Mouse (Mus musculus): ENCODE measurements at regions not wholly inside any gene's neighbourhood (a gene's known extent, or its start where the extent isn't known, plus 50 kb on each side); places are given as distances from the start of the nearest gene placed in this dataset.

DNA sequence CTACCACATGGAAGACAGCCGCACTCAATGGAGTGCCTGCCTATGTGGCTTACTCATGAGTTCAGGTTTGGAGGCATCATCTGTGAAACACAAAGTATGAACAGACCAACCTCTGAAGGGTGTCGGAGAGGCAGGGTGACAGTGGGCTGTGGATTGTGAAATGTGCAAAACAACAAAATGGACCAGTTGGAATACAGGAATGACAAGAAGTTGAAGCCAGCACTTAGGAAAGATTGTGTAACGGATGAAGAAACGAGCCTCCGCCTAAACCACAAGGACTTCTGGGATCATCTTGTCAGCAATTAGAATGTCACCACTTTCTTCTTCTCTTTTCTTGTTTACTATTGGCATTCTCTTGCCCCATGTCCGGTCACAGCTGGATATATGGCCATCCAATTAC is 1100.6 kb downstream of the Mrps31 start:
- TF ChIP-seq CTCF (IDR thresholded peaks at IDR 0.05; ENCODE audit: low read depth) (no peak), EP300 (IDR thresholded peaks at IDR 0.05; ENCODE audit: low read depth) (no peak)
